Mouse (Mus musculus): ENCODE measurements at regions not wholly inside any gene's neighbourhood (a gene's known extent, or its start where the extent isn't known, plus 50 kb on each side); places are given as distances from the start of the nearest gene placed in this dataset.

DNA sequence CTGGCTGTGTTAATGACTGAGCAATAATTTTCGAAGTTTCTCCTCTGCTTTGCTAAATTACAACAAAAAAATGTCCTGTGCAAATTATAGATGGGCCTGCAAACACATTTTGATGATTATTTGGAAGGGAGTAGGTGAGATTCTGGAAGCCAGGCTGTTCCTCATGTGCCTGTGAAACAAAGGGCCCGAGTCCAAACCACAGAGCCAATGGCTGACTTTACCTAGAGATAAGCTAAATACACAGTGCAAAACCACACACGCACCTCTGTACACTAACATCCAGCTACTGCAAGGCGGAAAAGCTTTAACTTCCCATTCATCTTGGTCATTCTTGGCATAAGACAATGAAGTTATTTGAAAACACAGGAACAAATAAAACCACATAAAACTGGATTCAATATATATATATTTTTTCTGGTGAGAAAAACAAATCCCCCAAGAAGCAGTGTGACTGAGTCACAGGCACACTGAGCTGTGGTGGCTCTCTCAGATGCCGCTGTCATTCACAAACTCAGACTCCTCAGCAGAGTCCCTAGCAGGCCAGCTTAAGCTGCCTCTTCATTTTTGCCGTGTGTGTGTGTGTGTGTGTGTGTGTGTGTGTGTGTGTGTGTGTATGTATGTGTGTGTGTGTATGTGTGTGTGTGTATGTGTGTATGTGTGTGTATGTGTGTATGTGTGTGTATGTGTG lies 312.8 kb downstream of the Etnk1 start:
- no peak for ATAC-seq (ENCODE audit: low FRiP score, low read depth)
- Histone ChIP-seq H3K27me3 (replicated peaks) (no peaks in the 10 kb centered on the region), H3K27ac (no peak overlapping the region), H3K4me1 (no peaks in the 10 kb centered on the region), H3K4me3 (no peak overlapping the region), H3K36me3 (no peaks in the 10 kb centered on the region), H3K4me2 (replicated peaks) (no peak overlapping the region), H3K9me3 (no peaks in the 10 kb centered on the region), H3K9ac (no peak overlapping the region)
- 93% methylated on average over 6 of the region's 6 CpGs for WGBS

GRCm38 (mm10) chr6:143482272-143482671 lies 315.3 kb downstream of the Etnk1 start:
- H3K4me1 ChIP-seq: no peaks in the 10 kb centered on the region
- no peak for ATAC-seq (ENCODE audit: low FRiP score, low read depth)
- H3K9ac ChIP-seq: no peak overlapping the region
- H3K9me3 ChIP-seq: no peaks in the 10 kb centered on the region
- no peak overlapping the region for H3K4me2 ChIP-seq (replicated peaks)
- no peaks in the 10 kb centered on the region for H3K36me3 ChIP-seq
- H3K27me3 ChIP-seq (replicated peaks): no peaks in the 10 kb centered on the region
- H3K27ac ChIP-seq: no peak overlapping the region
- no peak overlapping the region for H3K4me3 ChIP-seq
- 86% methylated on average over 4 of the region's 4 CpGs for WGBS

GRCm38 (mm10) chr6:143482868-143483267 lies 315.8 kb downstream of the Etnk1 start:
- Histone ChIP-seq H3K27ac (no peak overlapping the region), H3K4me2 (replicated peaks) (no peak overlapping the region), H3K4me3 (no peak overlapping the region), H3K9me3 (no peaks in the 10 kb centered on the region), H3K9ac (no peak overlapping the region), H3K4me1 (no peaks in the 10 kb centered on the region), H3K36me3 (no peaks in the 10 kb centered on the region), H3K27me3 (replicated peaks) (no peaks in the 10 kb centered on the region)
- no peak for ATAC-seq (ENCODE audit: low FRiP score, low read depth)
- WGBS: 91% methylated on average over 6 of the region's 6 CpGs

GRCm38 (mm10) chr6:143484941-143485340 lies 317.9 kb downstream of the Etnk1 start:
- ATAC-seq (ENCODE audit: low FRiP score, low read depth): no peak
- WGBS: 94% methylated on average over 6 of the region's 6 CpGs
- no peaks in the 10 kb centered on the region for H3K9me3 ChIP-seq
- H3K27me3 ChIP-seq (replicated peaks): no peaks in the 10 kb centered on the region
- H3K4me1 ChIP-seq: no peaks in the 10 kb centered on the region
- no peaks in the 10 kb centered on the region for H3K36me3 ChIP-seq
- no peak overlapping the region for H3K4me2 ChIP-seq (replicated peaks)
- H3K4me3 ChIP-seq: no peak overlapping the region
- H3K9ac ChIP-seq: no peak overlapping the region
- H3K27ac ChIP-seq: no peak overlapping the region

DNA sequence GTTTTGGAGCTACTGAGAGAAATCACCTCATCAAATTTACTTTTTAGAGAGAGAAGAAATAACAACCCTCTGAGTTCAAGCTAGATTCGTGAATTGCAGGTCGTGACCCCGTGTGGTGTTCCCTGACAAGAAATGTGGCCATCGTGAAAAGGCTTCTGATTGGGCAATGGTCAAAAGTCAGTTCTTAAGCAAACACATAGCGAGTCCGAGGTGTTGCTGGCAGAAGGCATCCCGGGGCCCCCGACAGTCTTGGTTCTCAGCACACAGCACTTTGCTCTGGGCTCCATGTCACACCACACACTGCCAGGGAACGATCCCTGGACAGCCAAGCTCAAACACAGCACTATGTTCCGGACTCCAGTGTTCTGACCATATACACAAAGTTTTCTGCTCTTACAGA lies 320.0 kb downstream of the Etnk1 start:
- H3K9me3 ChIP-seq: no peaks in the 10 kb centered on the region
- no peaks in the 10 kb centered on the region for H3K27me3 ChIP-seq (replicated peaks)
- no peak overlapping the region for H3K27ac ChIP-seq
- H3K9ac ChIP-seq: no peak overlapping the region
- no peak overlapping the region for H3K4me2 ChIP-seq (replicated peaks)
- H3K4me1 ChIP-seq: no peaks in the 10 kb centered on the region
- WGBS: 80% methylated on average over 10 of the region's 10 CpGs
- H3K36me3 ChIP-seq: no peaks in the 10 kb centered on the region
- H3K4me3 ChIP-seq: no peak overlapping the region
- no peak for ATAC-seq (ENCODE audit: low FRiP score, low read depth)

DNA sequence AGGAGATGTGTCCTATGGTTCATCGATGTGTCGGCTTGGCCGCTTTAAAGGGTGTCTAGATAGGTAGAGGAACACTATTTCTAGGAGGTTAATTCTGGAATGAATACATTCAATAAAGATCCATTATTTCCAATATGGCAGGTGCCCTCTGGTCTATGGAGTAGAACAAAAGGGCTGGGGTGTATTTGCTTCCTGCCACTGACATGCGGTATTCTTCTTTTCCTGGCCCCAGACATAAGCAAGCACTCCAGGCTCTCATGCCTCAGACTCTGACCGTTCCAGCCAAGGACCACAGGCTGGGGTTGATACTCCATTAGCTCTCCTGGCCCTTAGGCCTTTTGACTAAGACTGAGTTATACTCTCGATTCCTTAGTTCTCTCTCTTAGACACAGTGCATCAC lies 323.0 kb downstream of the Etnk1 start:
- H3K27me3 ChIP-seq (replicated peaks): no peaks in the 10 kb centered on the region

DNA sequence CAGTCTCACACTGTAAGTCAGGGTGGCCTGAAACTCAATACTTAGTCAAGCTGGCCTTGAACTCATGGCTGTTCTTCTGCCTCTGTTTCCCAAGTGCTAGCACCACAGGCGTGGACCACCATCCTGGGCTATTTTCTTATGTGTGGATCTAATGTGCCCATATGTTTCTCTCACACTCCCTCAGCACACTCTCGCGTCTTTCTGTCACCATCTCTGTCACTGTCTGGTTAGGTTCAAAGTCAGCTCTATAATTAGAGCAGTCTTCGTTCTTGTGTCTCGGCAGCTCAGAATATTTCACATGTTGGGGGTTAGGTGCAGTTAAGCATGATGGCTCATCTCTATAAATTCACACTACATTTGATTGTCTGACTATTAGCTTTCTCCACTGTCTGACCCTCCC lies 324.4 kb downstream of the Etnk1 start:
- ATAC-seq (ENCODE audit: low FRiP score, low read depth): no peak
- Histone ChIP-seq H3K36me3 (no peaks in the 10 kb centered on the region), H3K9me3 (no peaks in the 10 kb centered on the region), H3K9ac (no peak overlapping the region), H3K27me3 (replicated peaks) (no peaks in the 10 kb centered on the region), H3K4me1 (no peaks in the 10 kb centered on the region), H3K27ac (no peak overlapping the region), H3K4me3 (no peak overlapping the region), H3K4me2 (replicated peaks) (no peak overlapping the region)
- 93% methylated on average over 5 of the region's 5 CpGs for WGBS

More for the DNA sequence above, 323.0 kb downstream of the Etnk1 start:
- H3K36me3 ChIP-seq: no peaks in the 10 kb centered on the region
- no peaks in the 10 kb centered on the region for H3K4me1 ChIP-seq
- 91% methylated on average over 6 of the region's 6 CpGs for WGBS
- H3K4me3 ChIP-seq: no peak overlapping the region
- no peak overlapping the region for H3K4me2 ChIP-seq (replicated peaks)
- ATAC-seq (ENCODE audit: low FRiP score, low read depth): no peak
- H3K27ac ChIP-seq: no peak overlapping the region
- H3K9me3 ChIP-seq: no peaks in the 10 kb centered on the region
- H3K9ac ChIP-seq: no peak overlapping the region

- no peak for ATAC-seq (ENCODE audit: low FRiP score, low read depth)
Measured at GRCm38 (mm10) chr6:143493543-143493942, 326.5 kb downstream of the Etnk1 start.

GRCm38 (mm10) chr6:143494341-143494740 lies 327.3 kb downstream of the Etnk1 start:
- 89% methylated on average over 11 of the region's 11 CpGs for WGBS
- Histone ChIP-seq H3K9me3 (no peaks in the 10 kb centered on the region), H3K4me3 (no peak overlapping the region), H3K27me3 (replicated peaks) (no peaks in the 10 kb centered on the region), H3K4me1 (no peaks in the 10 kb centered on the region), H3K4me2 (replicated peaks) (no peak overlapping the region), H3K27ac (no peak overlapping the region), H3K36me3 (no peaks in the 10 kb centered on the region), H3K9ac (no peak overlapping the region)
- ATAC-seq (ENCODE audit: low FRiP score, low read depth): no peak

More at GRCm38 (mm10) chr6:143493543-143493942, 326.5 kb downstream of the Etnk1 start:
- Histone ChIP-seq H3K4me3 (no peak overlapping the region), H3K36me3 (no peaks in the 10 kb centered on the region), H3K9ac (no peak overlapping the region), H3K9me3 (no peaks in the 10 kb centered on the region), H3K27me3 (replicated peaks) (no peaks in the 10 kb centered on the region), H3K4me1 (no peaks in the 10 kb centered on the region), H3K4me2 (replicated peaks) (no peak overlapping the region), H3K27ac (no peak overlapping the region)
- WGBS: 92% methylated on average over 3 of the region's 3 CpGs

DNA sequence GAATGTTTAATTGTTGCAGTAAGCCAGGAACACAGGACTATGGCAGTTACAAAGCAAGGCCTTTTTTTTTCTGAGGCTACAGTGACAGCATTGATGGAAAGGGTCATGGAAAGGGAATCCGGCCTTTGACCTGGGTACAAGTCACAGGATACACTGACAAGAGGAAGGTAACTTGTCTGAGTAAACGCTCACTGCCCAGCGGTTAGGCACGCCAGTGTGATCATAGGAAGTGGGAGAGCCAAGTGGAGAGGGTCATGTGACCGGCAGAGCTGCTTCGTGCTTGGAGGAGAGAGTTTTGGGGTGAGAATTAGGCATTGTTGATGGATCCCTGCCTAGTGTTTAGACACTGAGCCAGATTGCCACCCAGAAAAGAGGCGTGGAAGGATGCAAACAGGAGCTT lies 327.9 kb downstream of the Etnk1 start:
- Histone ChIP-seq H3K9me3 (no peaks in the 10 kb centered on the region), H3K4me2 (replicated peaks) (no peak overlapping the region), H3K36me3 (no peaks in the 10 kb centered on the region), H3K27me3 (replicated peaks) (no peaks in the 10 kb centered on the region), H3K4me3 (no peak overlapping the region), H3K27ac (no peak overlapping the region), H3K9ac (no peak overlapping the region), H3K4me1 (no peaks in the 10 kb centered on the region)
- no peak for ATAC-seq (ENCODE audit: low FRiP score, low read depth)
- WGBS: 77% methylated on average over 7 of the region's 7 CpGs

GRCm38 (mm10) chr6:143498764-143499163 lies 331.7 kb downstream of the Etnk1 start:
- H3K9ac ChIP-seq: no peak overlapping the region
- no peak for ATAC-seq (ENCODE audit: low FRiP score, low read depth)
- H3K27ac ChIP-seq: no peak overlapping the region
- H3K4me2 ChIP-seq (replicated peaks): no peak overlapping the region
- WGBS: 74% methylated on average over 14 of the region's 14 CpGs
- no peak overlapping the region for H3K4me3 ChIP-seq
- no peaks in the 10 kb centered on the region for H3K27me3 ChIP-seq (replicated peaks)
- no peaks in the 10 kb centered on the region for H3K4me1 ChIP-seq
- no peaks in the 10 kb centered on the region for H3K9me3 ChIP-seq
- no peaks in the 10 kb centered on the region for H3K36me3 ChIP-seq

DNA sequence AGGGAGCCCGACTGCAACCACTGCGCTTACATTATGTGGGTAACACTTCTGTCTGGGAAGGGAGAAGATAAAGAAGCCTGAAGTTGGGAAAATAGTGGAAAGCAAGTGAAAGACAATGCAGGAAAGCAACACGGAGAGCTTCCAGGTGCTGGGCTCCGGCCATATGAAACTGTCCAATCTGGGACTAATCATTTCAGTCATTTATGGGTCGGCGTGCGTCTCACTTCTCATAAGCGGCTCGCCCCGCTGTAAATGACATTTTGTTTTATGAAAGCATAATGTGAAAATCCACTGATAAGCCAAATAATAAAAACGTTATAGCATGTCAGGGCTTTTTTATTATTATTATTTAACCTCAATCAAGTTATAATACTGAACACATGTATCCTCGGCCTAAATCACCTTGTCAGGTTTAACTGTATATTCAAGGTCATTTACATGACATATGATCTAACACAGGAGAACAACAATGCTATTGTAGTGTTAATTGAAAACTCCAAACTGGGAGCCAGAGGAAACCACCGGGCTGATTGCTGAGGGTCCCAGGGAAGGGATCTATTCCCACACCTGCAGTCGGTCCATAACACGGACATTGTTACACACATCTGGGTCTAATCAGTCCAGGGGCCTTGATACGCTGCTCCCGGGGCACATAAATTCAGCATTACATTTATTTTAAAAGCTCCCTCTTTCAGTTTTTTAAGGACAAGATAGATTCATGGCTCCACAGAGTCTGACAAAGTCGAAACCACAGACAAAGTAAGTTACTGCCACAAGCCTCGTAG lies 332.4 kb downstream of the Etnk1 start:
- Histone ChIP-seq H3K9ac (no peak overlapping the region), H3K27me3 (replicated peaks) (no peaks in the 10 kb centered on the region), H3K4me1 (no peaks in the 10 kb centered on the region), H3K4me3 (no peak overlapping the region), H3K27ac (no peak overlapping the region), H3K9me3 (no peaks in the 10 kb centered on the region), H3K36me3 (no peaks in the 10 kb centered on the region), H3K4me2 (replicated peaks) (no peak overlapping the region)
- 74% methylated on average over 19 of the region's 19 CpGs for WGBS
- no peak for ATAC-seq (ENCODE audit: low FRiP score, low read depth)

DNA sequence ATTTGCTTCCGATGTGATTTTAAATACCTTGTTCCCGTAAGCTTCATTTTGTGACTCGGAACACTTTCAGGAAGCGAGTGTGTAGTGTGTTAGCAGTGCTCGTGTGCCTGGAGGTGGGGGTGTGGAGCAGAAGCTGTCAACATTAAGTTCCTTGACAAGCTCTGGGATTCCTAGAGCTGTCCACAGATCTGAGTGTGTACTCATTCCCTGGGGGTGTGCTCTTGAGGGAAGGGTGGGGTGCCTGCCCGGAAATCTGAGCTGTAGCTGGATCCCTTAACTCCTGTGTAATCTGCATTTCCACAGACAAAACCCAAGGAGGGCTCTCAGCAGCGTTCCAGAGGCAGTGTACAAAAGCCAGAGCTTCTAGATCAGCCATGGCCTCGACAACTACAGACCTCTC lies 335.8 kb downstream of the Etnk1 start:
- H3K4me3 ChIP-seq: no peak overlapping the region
- H3K27me3 ChIP-seq (replicated peaks): no peaks in the 10 kb centered on the region
- no peaks in the 10 kb centered on the region for H3K36me3 ChIP-seq
- ATAC-seq (ENCODE audit: low FRiP score, low read depth): no peak
- H3K9ac ChIP-seq: no peak overlapping the region
- H3K4me2 ChIP-seq (replicated peaks): no peak overlapping the region
- WGBS: 84% methylated on average over 8 of the region's 8 CpGs
- H3K27ac ChIP-seq: no peak overlapping the region
- H3K4me1 ChIP-seq: no peaks in the 10 kb centered on the region
- H3K9me3 ChIP-seq: no peaks in the 10 kb centered on the region
